Mouse (Mus musculus) inflammation-experienced regulatory T-cells, adult 6 months (primary cell): Measurements from ENCODE around the gene Atp12a. TPM values are rescaled to one million over a fixed set of nuclear protein-coding genes. Genes with fewer than 3 reads are reported as not detected.

ENCODE experiments used
- ATAC-seq: one replicate; pipeline ENCODE4 v1.8.0; 2017
- polyA plus RNA-seq, 3 experiments: library from polyadenylated mRNA; unstranded; fragments of 100-300 nt; shearing (Covaris generic); gene quantifications; one replicate each; pipeline ENCODE4 v1.2.1; 2017

Gene Atp12a
- polyA plus RNA-seq, 3 experiments from 2014 or later: not detected

GRCm38 (mm10) chr14:56379336-56379735 lies 14.5 kb downstream of the Atp12a start:
- ATAC-seq: no peak

- ATAC-seq: no peak
Measured at GRCm38 (mm10) chr14:56382366-56382765, 17.5 kb downstream of the Atp12a start.

- ATAC-seq: no peak
Measured at GRCm38 (mm10) chr14:56390247-56390646, 25.4 kb downstream of the Atp12a start.

- no peak for ATAC-seq
Measured at GRCm38 (mm10) chr14:56393704-56394312, 28.9 kb downstream of the Atp12a start.

GRCm38 (mm10) chr14:56398001-56398400 lies 33.1 kb downstream of the Atp12a start:
- ATAC-seq: no peak

GRCm38 (mm10) chr14:56402311-56403071 lies 37.6 kb downstream of the Atp12a start, which contains the start of gene Rnf17:
Gene Rnf17 (plus strand): TSS chr14:56402581.
- ATAC-seq: no peak

GRCm38 (mm10) chr14:56403072-56403375 lies 38.2 kb downstream of the Atp12a start:
- no peak for ATAC-seq

Other genes starting within 250 kb of the Atp12a start
- not detected for gene Gzme, start 244.4 kb upstream of the Atp12a start, polyA plus RNA-seq
- gene Gzmd, start 232.5 kb upstream of the Atp12a start, polyA plus RNA-seq: not detected
- not detected for gene Gzmg, start 205.5 kb upstream of the Atp12a start, polyA plus RNA-seq
- gene Gzmn, start 190.5 kb upstream of the Atp12a start, polyA plus RNA-seq: not detected
- gene Gzmf, start 153.7 kb upstream of the Atp12a start, polyA plus RNA-seq: not detected
- gene Gzmc, start 130.4 kb upstream of the Atp12a start, polyA plus RNA-seq: 1 to 10 TPM; 3.0 to 5.8 (median 4.6) TPM
- 100 to 1,000 TPM in 1 of 3 experiments, 10 to 100 TPM in 2; 13.5 to 296 (median 19.9) TPM for gene Gzmb, start 102.8 kb upstream of the Atp12a start, polyA plus RNA-seq
- 1 to 10 TPM in 1 of 3 experiments, under 1 TPM in 2; 0.45 to 2.5 (median 0.51) TPM for gene Rnf17, start 37.5 kb downstream of the Atp12a start, polyA plus RNA-seq
- 1 to 10 TPM; 5.9 to 9.0 (median 6.2) TPM for gene Cenpj, start 210.4 kb downstream of the Atp12a start, polyA plus RNA-seq
- gene Parp4, start 210.6 kb downstream of the Atp12a start, polyA plus RNA-seq: 10 to 100 TPM; 39.5 to 62.9 (median 61.5) TPM